Mouse (Mus musculus) ovary, adult 18-20 months (tissue): ENCODE data around the gene Nfe2l2.
"Not testable (repeated sequence)": the region's sequence is repeated elsewhere in the genome, so short reads cannot be mapped to it uniquely, and the experiment has no call there.

ENCODE experiments used
- DNase-seq: peaks from one replicate; pipeline ENCODE4 v3.0.0; 2022; ENCODE audit warnings: low spot score, mixed read lengths

Gene Nfe2l2

GRCm38 (mm10) chr2:75643950-75644349, 60.5 kb downstream of the Nfe2l2 start:
- no peak for DNase-seq

- DNase-seq: no peak
Observed at GRCm38 (mm10) chr2:75642795-75643550, 61.5 kb downstream of the Nfe2l2 start.

GRCm38 (mm10) chr2:75642312-75642711, 62.1 kb downstream of the Nfe2l2 start:
- not testable (repeated sequence) for DNase-seq

DNA sequence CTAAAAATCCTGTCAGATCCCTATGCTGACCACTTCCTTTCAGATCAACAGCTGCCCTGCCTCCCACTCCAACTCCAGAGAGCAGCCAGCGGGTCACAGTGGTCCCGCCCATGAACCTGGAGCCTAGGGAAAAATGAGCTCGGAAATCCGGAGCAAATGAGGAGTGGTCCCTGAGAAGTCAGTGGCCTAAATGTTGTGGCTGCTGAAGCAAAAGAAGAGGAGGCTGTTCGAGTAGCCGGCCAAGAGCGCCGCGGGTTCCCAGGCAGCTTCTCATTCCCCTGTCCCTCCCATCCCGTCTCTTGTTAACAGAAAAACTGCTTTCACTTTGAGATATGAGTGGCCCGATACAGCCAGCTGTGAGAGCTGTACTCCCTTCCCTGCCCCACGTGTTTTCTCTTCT, 64.9 kb downstream of the Nfe2l2 start:
- DNase-seq: not testable (repeated sequence)

- not testable (repeated sequence) for DNase-seq
Observed at GRCm38 (mm10) chr2:75637822-75638221, 66.6 kb downstream of the Nfe2l2 start.

- no peak for DNase-seq
Observed at GRCm38 (mm10) chr2:75637361-75637760, 67.1 kb downstream of the Nfe2l2 start.

GRCm38 (mm10) chr2:75637055-75637304, 67.5 kb downstream of the Nfe2l2 start:
- not testable (repeated sequence) for DNase-seq

DNA sequence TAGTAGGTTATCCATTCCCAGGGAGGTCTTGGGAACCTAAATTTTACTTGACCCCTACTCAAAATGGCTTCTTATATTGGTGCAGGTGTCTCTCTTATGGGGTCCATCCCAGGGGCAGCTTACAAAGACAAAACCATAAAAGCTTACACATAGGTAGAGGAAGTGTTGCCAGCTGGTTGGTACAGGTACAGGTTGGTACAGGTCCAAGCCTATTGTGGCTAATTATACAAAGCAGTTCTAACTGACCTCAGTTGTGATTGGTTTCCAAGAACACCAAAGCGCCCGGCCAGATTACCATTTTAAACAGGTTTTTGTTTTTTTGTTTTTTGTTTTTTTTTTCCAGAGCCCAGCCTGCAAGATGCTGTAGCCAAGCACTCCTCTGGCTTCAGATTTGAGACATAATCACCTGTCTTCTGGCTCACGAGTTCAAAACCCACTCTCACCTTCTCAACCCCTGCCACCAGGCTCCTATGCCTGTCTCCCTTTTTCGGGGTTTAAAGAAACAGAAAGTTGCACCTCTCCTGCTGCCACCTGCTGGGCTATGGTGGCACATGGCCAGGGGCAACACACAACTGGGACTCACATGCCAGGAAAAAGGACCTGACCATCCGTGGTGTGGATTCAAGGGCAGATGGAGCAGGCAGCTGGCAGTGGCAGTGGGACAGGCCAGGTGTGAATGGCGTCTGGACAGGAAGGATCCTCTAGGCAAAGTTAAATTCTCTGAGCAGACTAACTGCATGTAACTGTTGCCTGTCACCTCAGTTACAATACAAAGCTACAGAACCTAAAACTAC, 68.0 kb downstream of the Nfe2l2 start:
- no peak for DNase-seq

DNA sequence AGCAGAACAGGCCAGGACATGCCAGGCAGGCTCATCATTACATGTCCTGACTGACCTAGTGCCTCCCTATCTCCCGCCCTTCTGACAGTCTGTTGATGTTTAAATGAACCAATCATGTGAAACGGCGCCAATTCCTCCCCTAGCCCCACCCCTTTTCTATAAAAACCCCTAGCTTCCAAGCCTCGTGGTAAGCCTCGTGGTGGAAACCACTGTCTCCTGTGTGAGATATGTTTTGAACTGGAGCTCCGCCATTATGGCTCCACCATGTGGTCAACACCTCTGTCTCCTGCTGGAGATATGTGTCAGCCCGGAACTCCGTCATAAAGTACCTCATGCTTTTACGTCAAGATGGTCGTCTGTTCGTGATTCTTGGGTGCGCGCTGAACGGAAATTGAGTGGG, 70.0 kb downstream of the Nfe2l2 start:
- not testable (repeated sequence) for DNase-seq

- no peak for DNase-seq
Observed at GRCm38 (mm10) chr2:75633784-75634183, 70.7 kb downstream of the Nfe2l2 start.

GRCm38 (mm10) chr2:75633381-75633780, 71.1 kb downstream of the Nfe2l2 start:
- no peak for DNase-seq

DNA sequence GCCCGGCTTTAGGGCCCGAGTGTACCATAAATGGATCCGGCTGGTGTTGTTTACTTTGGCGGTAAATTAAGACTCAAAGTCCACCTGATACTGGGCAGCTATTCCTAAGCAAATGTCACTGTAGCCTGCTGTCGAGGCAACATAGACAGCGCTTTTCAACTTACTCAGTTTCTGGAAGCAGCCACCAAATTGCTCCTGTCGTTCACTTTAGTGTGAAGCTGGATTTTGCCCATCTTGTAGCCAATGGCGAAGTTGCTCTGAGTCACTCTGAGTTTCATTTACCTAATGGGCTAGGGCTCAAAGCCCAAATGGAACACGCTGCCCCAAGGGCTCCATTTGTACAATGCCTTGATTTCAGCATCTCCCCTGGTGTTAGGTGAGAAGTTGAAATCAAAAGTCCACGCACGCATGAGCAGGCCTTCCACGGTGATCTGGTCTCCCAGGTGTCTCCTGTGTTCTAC, 71.7 kb downstream of the Nfe2l2 start:
- no peak for DNase-seq

DNA sequence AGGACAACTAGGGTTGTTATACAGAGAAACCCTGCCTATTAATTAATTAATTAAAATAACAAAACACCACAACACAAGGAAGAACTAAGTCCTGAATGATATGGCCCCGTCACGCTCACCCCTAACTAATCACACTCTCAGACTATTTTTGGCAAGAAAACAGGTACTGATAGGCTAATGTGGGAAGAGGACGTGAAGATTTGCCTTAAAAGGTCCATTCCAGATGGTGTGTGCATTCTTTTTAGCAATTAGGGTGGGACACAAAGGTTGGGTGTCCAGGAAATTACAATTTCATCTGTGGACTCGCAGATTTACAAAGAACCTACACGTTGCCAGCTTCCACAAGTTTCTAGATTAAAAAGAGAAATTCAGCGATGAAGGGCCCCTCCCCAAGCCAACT, 72.4 kb downstream of the Nfe2l2 start:
- no peak for DNase-seq

DNA sequence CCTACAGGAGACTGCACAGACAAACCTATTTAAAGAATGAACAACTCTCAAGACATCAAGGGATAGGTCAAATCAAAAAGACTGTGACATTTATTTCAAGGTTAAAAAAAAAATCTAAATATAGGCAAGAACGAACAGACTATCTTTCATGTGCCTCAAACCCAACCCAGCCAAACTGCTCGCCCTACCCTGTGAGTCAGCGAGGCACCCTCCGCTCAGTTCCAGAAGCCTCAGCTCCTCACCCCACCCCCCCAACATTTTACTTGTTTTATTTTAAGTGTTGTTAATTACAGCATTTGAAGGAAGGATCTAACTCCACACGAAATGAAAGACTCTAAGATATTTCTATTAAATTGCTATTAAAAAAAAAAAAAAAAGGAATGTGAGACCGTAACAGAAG, 73.0 kb downstream of the Nfe2l2 start:
- no peak for DNase-seq

- no peak for DNase-seq
Observed at GRCm38 (mm10) chr2:75628487-75628886, 76.0 kb downstream of the Nfe2l2 start.

- DNase-seq: no peak
Observed at GRCm38 (mm10) chr2:75626597-75627440, 77.6 kb downstream of the Nfe2l2 start.
